Comparison of ENCODE assay signal across 7 mouse cellular contexts in genomic region chr4:126468285-126468901, GRCm38 (mm10). TPM values are rescaled to one million over a fixed set of nuclear protein-coding genes. Genes with fewer than 3 reads are reported as not detected.
DNase-seq lines count a peak whose midpoint lies in the region; ATAC-seq and TF ChIP-seq lines count a peak whose summit lies in the region.

Gene Ago1, minus strand, starts transcription at chr4:126468583.

- H3K36me3 ChIP-seq in embryonic facial prominence, embryonic 12.5 days, result no peaks in the 10 kb centered on the region
- no peaks in the 10 kb centered on the region for H3K36me3 ChIP-seq in kidney, adult 2 months (ENCODE audit: control insufficient read depth, insufficient read depth, low read length)
- no peaks in the 10 kb centered on the region for H3K36me3 ChIP-seq in limb, embryonic 12.5 days
- H3K36me3 ChIP-seq in midbrain, embryonic 15.5 days (replicated peaks), result no peaks in the 10 kb centered on the region
- no peaks in the 10 kb centered on the region for H3K36me3 ChIP-seq in spleen, adult 2 months (ENCODE audit: control insufficient read depth, insufficient read depth, low read length)

- H3K4me1 ChIP-seq in embryonic facial prominence, embryonic 12.5 days, result peaks cover 43% of the 10 kb centered on the region
- H3K4me1 ChIP-seq in kidney, adult 2 months (ENCODE audit: control insufficient read depth, insufficient read depth, low read length), result no peaks in the 10 kb centered on the region
- peaks cover 40% of the 10 kb centered on the region for H3K4me1 ChIP-seq in limb, embryonic 12.5 days (replicated peaks)
- peaks cover 49% of the 10 kb centered on the region for H3K4me1 ChIP-seq in midbrain, embryonic 15.5 days
- H3K4me1 ChIP-seq in spleen, adult 2 months (ENCODE audit: control insufficient read depth, insufficient read depth, insufficient read length), result no peaks in the 10 kb centered on the region; the same call in 1 of the 2 replicates

- ATAC-seq in embryonic facial prominence, embryonic 12.5 days (ENCODE audit: insufficient number of reproducible peaks, insufficient read depth, low FRiP score, low TSS enrichment), result peak; percentile 85
- peak; percentile 79 for ATAC-seq in limb, embryonic 12.5 days (ENCODE audit: insufficient number of reproducible peaks, insufficient read depth, low FRiP score, low TSS enrichment, low read depth)
- ATAC-seq in midbrain, embryonic 15.5 days (replicated peaks), result peak; percentile 87

- peak within 1 kb of the TSS; percentile 84 for H3K4me3 ChIP-seq in embryonic facial prominence, embryonic 12.5 days
- peak within 1 kb of the TSS; percentile 96 for H3K4me3 ChIP-seq in kidney, adult 2 months (ENCODE audit: insufficient read depth, low read depth, low read length)
- peak within 1 kb of the TSS; percentile 87 for H3K4me3 ChIP-seq in limb, embryonic 12.5 days (replicated peaks)
- peak within 1 kb of the TSS; percentile 60 for H3K4me3 ChIP-seq in midbrain, embryonic 15.5 days
- peak within 1 kb of the TSS; percentile 76 for H3K4me3 ChIP-seq in spleen, adult 2 months (ENCODE audit: extremely low read depth, insufficient read depth, insufficient read length)

- under 1% methylated on average over 55 of the region's 55 CpGs for WGBS in embryonic facial prominence, embryonic 12.5 days
- 0% methylated on average over 55 of the region's 55 CpGs for WGBS in kidney, adult 2 months
- WGBS in limb, embryonic 12.5 days, result under 1% methylated on average over 55 of the region's 55 CpGs
- WGBS in midbrain, embryonic 15.5 days, result under 1% methylated on average over 52 of the region's 55 CpGs
- under 1% methylated on average over 51 of the region's 55 CpGs for WGBS in spleen, adult 2 months

- peak within 1 kb of the TSS; percentile 75 for H3K4me2 ChIP-seq in embryonic facial prominence, embryonic 12.5 days (replicated peaks)
- peak within 1 kb of the TSS; percentile 72 for H3K4me2 ChIP-seq in limb, embryonic 12.5 days
- H3K4me2 ChIP-seq in midbrain, embryonic 15.5 days, result peak within 1 kb of the TSS; percentile 61

- H3K9ac ChIP-seq in embryonic facial prominence, embryonic 12.5 days, result peak within 1 kb of the TSS; percentile 93
- H3K9ac ChIP-seq in limb, embryonic 12.5 days (replicated peaks), result peak within 1 kb of the TSS; percentile 89
- H3K9ac ChIP-seq in midbrain, embryonic 15.5 days, result peak within 1 kb of the TSS; percentile 73

- peak within 1 kb of the TSS; percentile 86 for H3K27ac ChIP-seq in embryonic facial prominence, embryonic 12.5 days
- peak within 1 kb of the TSS; percentile 52; the same call in 1 of the 2 replicates for H3K27ac ChIP-seq in kidney, adult 2 months (ENCODE audit: insufficient read depth, low read depth, low read length)
- H3K27ac ChIP-seq in limb, embryonic 12.5 days, result peak within 1 kb of the TSS; percentile 89
- peak within 1 kb of the TSS; percentile 93 for H3K27ac ChIP-seq in midbrain, embryonic 15.5 days
- H3K27ac ChIP-seq in spleen, adult 2 months (ENCODE audit: insufficient read depth, low read length), result peak within 1 kb of the TSS; percentile 70

- no peaks in the 10 kb centered on the region for H3K9me3 ChIP-seq in embryonic facial prominence, embryonic 12.5 days
- no peaks in the 10 kb centered on the region for H3K9me3 ChIP-seq in limb, embryonic 12.5 days
- H3K9me3 ChIP-seq in midbrain, embryonic 15.5 days, result no peaks in the 10 kb centered on the region

- TF ChIP-seq CTCF in kidney, adult 2 months (conservative IDR thresholded peaks at IDR 0.05; ENCODE audit: insufficient read depth, insufficient read length, low read depth, low read length), result peak; percentile 83
- TF ChIP-seq CTCF in spleen, adult 2 months (IDR thresholded peaks at IDR 0.05; ENCODE audit: extremely low read depth, insufficient read depth, insufficient read length, insufficient replicate concordance), result peak; percentile 98

- no peaks in the 10 kb centered on the region for H3K27me3 ChIP-seq in embryonic facial prominence, embryonic 12.5 days
- H3K27me3 ChIP-seq in kidney, adult 2 months (replicated peaks; ENCODE audit: control insufficient read depth, insufficient read depth, low read length), result no peaks in the 10 kb centered on the region
- no peaks in the 10 kb centered on the region for H3K27me3 ChIP-seq in limb, embryonic 12.5 days
- no peaks in the 10 kb centered on the region for H3K27me3 ChIP-seq in midbrain, embryonic 15.5 days (replicated peaks)
- H3K27me3 ChIP-seq in spleen, adult 2 months (ENCODE audit: control insufficient read depth, insufficient read depth, low read length), result no peaks in the 10 kb centered on the region

- peak; percentile 98 for DNase-seq in adrenal gland, postnatal 25 days
- DNase-seq in heart, adult 18-20 months, result peak; percentile 95 to 97
- peak; percentile 96 for DNase-seq in kidney, adult 2 months
- peak; percentile 88 to 95 for DNase-seq in spleen, adult 2 months (ENCODE audit: low read depth in 1 of 2, low spot score in 2 of 2)

- no peak for TF ChIP-seq POLR2A in kidney, adult 2 months (IDR thresholded peaks at IDR 0.05; ENCODE audit: low read depth, low read length)
- peak; percentile 14; the same call in 1 of the 2 replicates for TF ChIP-seq POLR2A in spleen, adult 2 months (IDR thresholded peaks at IDR 0.05; ENCODE audit: low read depth, low read length)

RNA-seq across cellular contexts. Expression of gene Ago1, which starts in this region (rescaled TPM):
- 39.4 and 47.1 TPM in 2 replicates for total RNA-seq in adrenal gland, postnatal 25 days (2021)
- polyA plus RNA-seq in embryonic facial prominence, embryonic 12.5 days (2016; fragmentation: Nextera tagmentation; extraction: Ambion mirVana), result 7.0 and 8.4 TPM in 2 replicates
- 10 to 100 TPM; 10.4 to 12.0 TPM for total RNA-seq in heart, adult 18-20 months (2021)
- polyA plus RNA-seq in kidney, adult 2 months (2012; rRNA removed), result 18.0 and 21.4 TPM in 2 replicates
- polyA plus RNA-seq in limb, embryonic 12.5 days (2016; fragmentation: Nextera tagmentation; extraction: Ambion mirVana), result 5.4 and 5.8 TPM in 2 replicates
- 11.9 TPM in 2 replicates for polyA plus RNA-seq in midbrain, embryonic 15.5 days (2015; fragmentation: Nextera tagmentation; extraction: Ambion mirVana)
- 19.8 and 20.1 TPM in 2 replicates for polyA plus RNA-seq in spleen, adult 2 months (2012; rRNA removed)

Comparison
In these comparisons a context has a peak if more than half of its experiments do, and no peak if none do; other contexts are left out.
1. Peak in every context shown above with its lines: DNase-seq, ATAC-seq, H3K4me3 ChIP-seq and H3K27ac ChIP-seq.